Mouse (Mus musculus) layer of hippocampus, adult 9-10 months (tissue): Measurements from ENCODE around the gene Slc2a2.
"Not testable (repeated sequence)": the region's sequence is repeated elsewhere in the genome, so short reads cannot be mapped to it uniquely, and the experiment has no call there.

Experiments
- DNase-seq: peaks from one replicate; pipeline ENCODE4 v3.0.0; 2022; ENCODE audit warnings: low spot score

The Slc2a2 gene

DNA sequence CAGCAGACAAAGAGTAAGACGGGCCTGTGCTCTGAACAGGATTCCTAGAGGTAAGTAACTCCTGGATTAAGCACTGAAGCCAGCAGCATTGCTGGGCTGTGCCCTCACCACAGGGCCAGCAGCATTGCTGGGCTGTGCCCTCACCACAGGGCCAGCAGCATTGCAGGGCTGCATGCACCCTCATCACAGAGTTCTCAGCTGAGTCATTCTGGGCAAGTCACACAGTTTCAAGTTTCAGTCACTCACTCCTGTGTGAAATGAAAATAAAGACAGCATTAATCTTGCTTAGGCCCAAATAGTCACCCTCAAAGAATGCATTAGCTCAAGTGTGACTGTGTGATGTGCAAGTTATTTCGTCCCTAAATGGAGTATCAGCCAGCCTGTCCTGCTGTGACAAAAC, 37.0 kb downstream of the Slc2a2 start:
- DNase-seq, result no peak

GRCm38 (mm10) chr3:28736981-28737380, 39.3 kb downstream of the Slc2a2 start:
- DNase-seq, result no peak

DNA sequence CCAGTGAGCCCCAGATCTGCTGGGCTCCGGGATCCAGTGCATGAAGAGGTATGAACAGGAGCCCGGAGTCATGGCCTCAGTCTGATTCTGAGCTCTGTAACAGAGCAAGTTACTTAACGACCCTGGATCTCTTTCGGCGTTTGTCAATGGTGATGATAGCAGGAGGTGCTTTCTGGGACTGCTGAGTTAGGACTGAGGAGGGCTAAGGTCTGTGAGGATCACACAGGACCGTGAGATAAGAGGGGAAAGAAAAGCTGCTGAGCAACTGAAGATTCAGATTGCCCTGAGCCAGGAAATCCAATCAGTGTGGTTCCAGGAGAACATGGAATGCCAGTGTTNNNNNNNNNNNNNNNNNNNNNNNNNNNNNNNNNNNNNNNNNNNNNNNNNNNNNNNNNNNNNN, 42.6 kb downstream of the Slc2a2 start:
- DNase-seq, result no peak

- no peak for DNase-seq
These were observed 45.5 kb downstream of the Slc2a2 start for GRCm38 (mm10) chr3:28743251-28743650.

DNA sequence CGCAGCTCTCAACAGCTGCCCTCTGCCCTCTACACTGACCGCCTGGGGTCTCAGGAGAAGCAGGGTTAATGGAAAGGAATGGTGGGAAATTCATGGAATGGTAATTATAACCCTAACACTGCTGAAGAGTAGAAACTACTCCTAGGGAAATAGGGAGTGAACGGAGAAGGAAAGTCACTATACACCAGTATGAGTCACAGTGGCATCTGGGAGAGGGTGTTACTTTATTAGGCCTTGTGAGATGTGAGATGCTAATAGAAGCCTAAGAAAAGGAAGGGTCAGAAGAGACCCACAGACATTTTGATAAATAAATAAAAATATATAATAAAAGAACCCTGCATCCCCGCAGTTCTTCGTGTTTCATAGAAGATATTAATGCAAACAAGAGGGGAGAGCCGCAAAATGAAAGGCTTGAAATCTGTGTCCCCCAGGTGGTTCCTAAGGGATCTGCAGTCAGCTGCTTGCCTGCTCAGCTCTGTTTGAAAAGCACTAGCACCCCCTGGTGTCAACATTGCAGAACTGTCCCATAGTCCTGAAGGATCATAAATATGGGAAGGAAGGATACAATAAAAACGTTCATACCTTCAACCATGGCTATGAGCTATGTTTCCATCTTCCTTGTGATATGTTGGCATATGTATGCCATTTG, 48.3 kb downstream of the Slc2a2 start:
- DNase-seq, result peak; percentile 67

DNA sequence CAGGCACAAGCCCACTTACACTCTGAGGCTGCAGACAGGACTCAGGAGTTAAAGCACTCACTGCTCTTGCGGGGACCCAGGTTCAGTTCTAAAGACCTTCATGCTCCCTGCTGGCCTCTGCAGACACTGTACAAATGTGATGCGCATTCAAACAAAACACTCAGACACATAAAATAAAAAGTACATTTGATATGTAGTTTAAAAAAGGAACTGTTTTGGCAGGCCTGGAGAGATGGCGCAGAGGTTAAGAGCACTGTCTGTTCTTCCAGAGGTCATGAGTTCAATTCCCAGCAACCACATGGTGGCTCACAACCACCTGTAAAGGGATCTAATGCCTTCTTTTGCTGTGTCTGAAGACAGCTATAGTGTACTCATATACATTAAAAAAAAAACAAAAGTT, 50.4 kb downstream of the Slc2a2 start:
- DNase-seq, result no peak

DNA sequence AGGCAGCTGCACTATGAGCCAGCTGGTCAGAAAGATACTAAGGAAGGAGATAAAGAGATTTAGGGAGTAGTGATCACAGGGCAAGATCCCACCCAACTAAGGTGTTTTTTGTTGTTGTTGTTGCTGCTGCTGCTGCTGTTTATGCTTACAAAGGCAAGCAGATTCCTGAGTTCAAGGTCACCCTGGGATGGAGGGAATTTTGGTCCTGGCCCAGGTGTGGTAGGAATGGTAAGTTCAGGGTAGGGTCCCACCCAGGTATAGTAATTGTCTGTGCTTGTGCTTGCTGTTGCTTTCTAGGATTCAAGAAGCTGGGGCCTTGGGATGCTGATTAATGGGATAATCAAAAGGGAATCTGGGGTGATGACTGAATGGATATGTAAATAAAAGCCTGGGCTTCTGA, 51.3 kb downstream of the Slc2a2 start:
- DNase-seq, result no peak

GRCm38 (mm10) chr3:28755477-28755876, 57.8 kb downstream of the Slc2a2 start:
- DNase-seq, result no peak

- no peak for DNase-seq
These were observed 63.6 kb downstream of the Slc2a2 start for GRCm38 (mm10) chr3:28761225-28761789.

DNA sequence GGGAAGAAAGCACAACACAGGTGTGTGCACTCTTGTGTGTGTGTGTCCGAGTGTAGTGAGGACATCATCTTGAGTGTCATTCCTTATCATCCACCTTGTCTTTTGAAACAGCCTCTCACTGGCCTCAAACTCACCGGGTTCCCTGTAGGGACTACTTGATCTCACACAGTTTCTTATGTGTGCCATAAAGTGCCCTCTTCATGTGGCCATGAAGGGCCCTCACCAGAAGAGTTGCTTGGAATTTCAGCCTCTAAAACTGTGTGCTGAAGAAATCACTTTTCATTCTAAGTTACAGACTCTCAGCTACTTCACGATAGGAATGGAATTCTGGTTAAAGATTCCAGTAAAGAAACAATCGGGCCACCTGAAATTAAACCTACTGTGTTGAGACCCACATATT, 69.2 kb downstream of the Slc2a2 start:
- no peak for DNase-seq

DNA sequence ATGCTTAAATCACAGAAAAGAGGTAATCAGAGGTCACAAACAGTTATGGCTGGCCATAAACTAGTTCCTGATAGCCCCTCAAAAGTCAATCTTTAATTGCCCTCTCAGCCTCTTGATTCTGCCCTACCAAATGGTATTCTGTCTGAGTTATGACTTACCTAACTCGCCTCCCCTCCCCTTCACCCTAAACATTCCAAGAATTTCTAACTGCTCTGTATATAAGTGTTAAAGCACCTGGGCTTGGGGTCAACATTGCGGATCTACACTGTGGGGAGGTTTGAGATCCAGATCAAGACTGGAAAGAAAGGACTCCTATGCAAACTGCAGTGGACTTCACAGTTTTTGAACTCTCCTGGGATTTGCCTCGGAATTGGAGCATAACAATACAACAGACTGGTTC, 70.5 kb downstream of the Slc2a2 start:
- DNase-seq, result no peak

- DNase-seq, result not testable (repeated sequence)
These were observed 75.2 kb downstream of the Slc2a2 start for GRCm38 (mm10) chr3:28772919-28773318.

DNA sequence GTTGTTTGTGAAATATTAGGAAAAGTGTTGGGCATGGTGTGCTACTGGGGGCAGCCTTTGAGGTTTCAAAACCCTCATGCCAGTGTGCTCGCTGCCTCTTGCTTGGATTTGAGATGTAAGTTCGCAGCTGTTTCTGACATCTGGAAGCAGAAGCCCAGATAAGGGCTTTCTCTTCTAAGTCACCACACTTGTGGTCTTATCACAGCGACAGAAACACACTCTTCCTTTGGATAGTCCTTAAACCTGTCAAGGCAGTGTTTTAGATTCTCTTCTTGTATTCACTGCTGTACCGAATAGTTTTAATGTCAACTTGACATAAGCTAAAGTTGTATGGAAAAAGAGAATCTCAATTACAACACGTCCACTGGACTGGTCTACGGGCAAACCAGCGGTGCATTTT, 77.7 kb downstream of the Slc2a2 start:
- no peak for DNase-seq

DNA sequence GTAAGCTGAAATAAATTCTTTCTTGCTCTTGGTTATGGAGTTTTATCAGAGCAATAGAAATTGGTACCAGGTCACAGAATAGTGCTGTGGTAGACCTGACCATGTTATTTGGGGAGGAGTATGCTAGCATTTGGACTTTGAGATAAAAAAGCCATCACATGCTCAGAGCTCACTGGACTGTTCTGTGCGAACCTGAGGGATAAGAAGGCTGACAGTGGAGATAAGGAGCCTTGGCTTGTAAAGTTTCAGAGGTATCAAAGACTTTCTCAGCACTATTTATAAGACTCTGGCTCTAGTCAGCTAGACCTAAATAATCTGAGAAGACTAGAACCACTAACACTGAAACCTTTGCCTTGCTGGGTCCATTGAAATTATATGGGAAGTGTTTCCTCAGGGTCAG, 78.3 kb downstream of the Slc2a2 start:
- no peak for DNase-seq

DNA sequence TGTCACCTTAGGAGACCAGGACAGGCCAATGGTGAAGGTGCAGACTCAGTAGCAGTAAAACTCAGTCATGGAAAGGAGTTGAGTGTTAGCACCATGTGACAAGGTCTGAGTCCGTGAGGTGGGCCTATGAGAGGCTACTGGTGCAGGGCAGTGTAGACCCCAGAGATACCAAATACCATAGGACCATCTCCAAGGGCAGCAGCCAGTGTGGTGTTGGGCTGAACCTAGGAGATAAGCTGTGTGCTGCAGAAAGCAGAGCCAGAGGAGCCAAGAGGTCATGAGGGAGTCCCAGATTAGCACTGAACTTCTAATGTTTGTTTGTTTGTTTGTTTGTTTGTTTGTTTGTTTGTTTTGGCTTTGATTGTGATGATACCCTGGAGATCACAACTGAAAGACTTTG, 78.8 kb downstream of the Slc2a2 start:
- DNase-seq, result no peak

DNA sequence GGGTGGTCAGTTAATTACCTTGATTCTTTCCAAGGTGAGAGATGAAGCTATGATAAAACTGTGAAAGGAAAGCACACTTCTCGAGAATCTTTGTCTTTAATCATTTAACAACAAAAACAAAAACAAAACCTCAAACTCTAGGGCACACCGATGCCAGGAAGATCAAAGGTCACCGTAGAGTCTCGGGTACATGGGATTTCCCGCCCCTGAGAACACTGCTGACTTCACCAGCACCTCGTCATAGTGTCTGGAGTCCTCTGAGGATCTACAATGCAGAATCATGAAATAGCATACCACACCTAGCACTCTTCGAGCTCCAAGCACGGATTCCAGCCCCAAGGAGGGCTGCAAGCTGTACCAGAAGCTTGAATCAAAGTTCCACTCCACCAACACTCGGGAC, 82.8 kb downstream of the Slc2a2 start:
- no peak for DNase-seq
